Mouse (Mus musculus) thymus, adult 2 months (tissue): ENCODE measurements at regions not wholly inside any gene's neighbourhood (a gene's known extent, or its start where the extent isn't known, plus 50 kb on each side); places are given as distances from the start of the nearest gene placed in this dataset.

Experiments used
- DNase-seq: peaks from one replicate; pipeline ENCODE4 v3.0.0; 2021
- H3K27ac ChIP-seq: fragments of 200-500 bp; 2 replicates; pipeline ENCODE4 v1.5.1; 2012; ENCODE audit warnings: low read length, control low read depth; ENCODE audit not compliant: control insufficient read depth, insufficient read depth
- H3K27me3 ChIP-seq: fragments of 200-500 bp; 2 replicates; pipeline ENCODE4 v1.6.1; 2012; ENCODE audit warnings: mild to moderate bottlenecking, low read length, moderate library complexity, mixed read lengths; ENCODE audit not compliant: control insufficient read depth, insufficient read depth
- H3K36me3 ChIP-seq: fragments of 200-500 bp; 2 replicates; pipeline ENCODE4 v1.6.1; 2012; ENCODE audit warnings: mild to moderate bottlenecking, low read length, moderate library complexity; ENCODE audit not compliant: control insufficient read depth, insufficient read depth
- H3K4me1 ChIP-seq: fragments of 200-500 bp; replicated peaks from 2 replicates; pipeline ENCODE4 v1.6.1; 2012; ENCODE audit warnings: low read length; ENCODE audit not compliant: control insufficient read depth, insufficient read depth
- H3K4me3 ChIP-seq: fragments of 200-500 bp; 2 replicates; pipeline ENCODE4 v1.5.1; 2012; ENCODE audit warnings: mild to moderate bottlenecking, low read length, control low read depth, moderate library complexity; ENCODE audit not compliant: control insufficient read depth, insufficient read depth
- CTCF ChIP-seq: fragments of 200-500 bp; IDR thresholded peaks from 2 replicates; pipeline ENCODE4 v1.5.1; 2012; ENCODE audit warnings: mild to moderate bottlenecking, control low read depth, low read length, moderate library complexity, borderline replicate concordance; ENCODE audit not compliant: control insufficient read depth, poor library complexity, insufficient read depth; ENCODE audit errors: extremely low read depth
- POLR2A ChIP-seq: fragments of 200-500 bp; IDR thresholded peaks from 2 replicates; pipeline ENCODE4 v1.6.1; 2012; ENCODE audit warnings: mild to moderate bottlenecking, low read length, control low read depth, moderate library complexity; ENCODE audit not compliant: control insufficient read depth, poor library complexity, insufficient read depth; ENCODE audit errors: extremely low read depth
- WGBS: fragments of 180-500 bp; shearing (Covaris S2); methylation state at CpG from one replicate; pipeline ENCODE4 v1.1.7; 2018; 5-methylcytosine and 5-hydroxymethylcytosine counted together

- Histone ChIP-seq H3K27me3 (no peaks in the 10 kb centered on the region), H3K27ac (no peak overlapping the region), H3K4me3 (no peak overlapping the region), H3K36me3 (no peaks in the 10 kb centered on the region), H3K4me1 (no peaks in the 10 kb centered on the region)
- TF ChIP-seq POLR2A (no peak), CTCF (no peak)
- WGBS, result 84% methylated on average over 6 of the region's 6 CpGs
- no peak for DNase-seq
These were observed 349.3 kb downstream of the Med13l start for GRCm38 (mm10) chr5:118909756-118910155.

- Histone ChIP-seq H3K4me3 (no peak overlapping the region), H3K4me1 (no peaks in the 10 kb centered on the region), H3K27me3 (no peaks in the 10 kb centered on the region), H3K36me3 (no peaks in the 10 kb centered on the region), H3K27ac (no peak overlapping the region)
- 82% methylated on average over 6 of the region's 6 CpGs for WGBS
- TF ChIP-seq CTCF, result no peak
- TF ChIP-seq POLR2A, result no peak
- DNase-seq, result no peak
These were observed 353.8 kb downstream of the Med13l start for GRCm38 (mm10) chr5:118914191-118914750.

DNA sequence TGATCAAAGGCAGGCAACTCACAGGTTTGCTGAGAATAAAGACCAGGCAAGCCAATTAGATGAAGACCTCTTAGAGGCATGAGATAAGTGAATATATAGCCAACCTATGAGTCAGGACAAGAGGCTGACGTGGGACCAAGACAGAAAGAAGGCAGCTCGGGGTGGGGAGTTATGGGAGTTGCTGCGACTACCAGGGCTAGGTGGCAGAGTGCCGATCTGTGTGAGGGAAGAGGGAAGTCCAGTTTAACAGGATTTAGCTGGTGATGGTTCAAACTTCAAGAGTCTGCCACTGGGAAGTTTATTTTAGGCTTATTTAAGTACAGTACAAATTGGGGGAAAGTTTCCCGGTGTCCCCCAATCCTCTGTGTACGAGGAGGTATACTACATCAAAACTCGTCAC is 362.9 kb downstream of the Med13l start:
- H3K36me3 ChIP-seq, result no peaks in the 10 kb centered on the region
- no peak for DNase-seq
- 91% methylated on average over 7 of the region's 7 CpGs for WGBS
- no peak for TF ChIP-seq POLR2A
- H3K4me1 ChIP-seq, result no peaks in the 10 kb centered on the region
- H3K4me3 ChIP-seq, result no peak overlapping the region
- H3K27me3 ChIP-seq, result no peaks in the 10 kb centered on the region
- no peak overlapping the region for H3K27ac ChIP-seq

DNA sequence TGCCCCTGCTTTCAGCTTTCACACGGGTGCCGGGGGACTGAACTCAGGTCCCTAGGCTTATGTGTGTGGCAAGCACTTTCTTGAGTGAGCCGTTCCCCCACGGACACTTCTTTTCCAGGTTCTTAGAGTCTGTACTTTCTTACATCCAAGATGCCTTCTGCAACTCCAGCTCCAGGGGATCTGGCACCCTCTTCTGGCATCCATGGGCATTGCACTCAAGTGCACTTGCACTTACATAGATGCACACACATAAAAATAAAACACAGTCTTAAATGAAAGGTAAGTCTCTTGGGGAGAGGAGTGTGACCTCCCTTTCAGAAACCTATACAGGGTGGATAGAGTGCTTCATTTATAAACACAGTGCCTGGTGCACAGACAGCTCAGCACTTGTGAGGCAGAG is 368.6 kb downstream of the Med13l start:
- 100% methylated on average over 4 of the region's 4 CpGs for WGBS
- Histone ChIP-seq H3K4me3 (no peak overlapping the region), H3K27me3 (no peaks in the 10 kb centered on the region), H3K27ac (no peak overlapping the region), H3K4me1 (no peaks in the 10 kb centered on the region), H3K36me3 (no peaks in the 10 kb centered on the region)
- DNase-seq, result no peak
- TF ChIP-seq POLR2A, result no peak
- TF ChIP-seq CTCF, result no peak

GRCm38 (mm10) chr5:118929990-118930501 is 369.6 kb downstream of the Med13l start:
- DNase-seq, result no peak
- H3K4me3 ChIP-seq, result no peak overlapping the region
- TF ChIP-seq CTCF (no peak), POLR2A (no peak)
- no peak overlapping the region for H3K27ac ChIP-seq
- WGBS, result 15% methylated on average over 23 of the region's 23 CpGs
- H3K36me3 ChIP-seq, result no peaks in the 10 kb centered on the region
- H3K4me1 ChIP-seq, result no peaks in the 10 kb centered on the region
- H3K27me3 ChIP-seq, result no peaks in the 10 kb centered on the region

DNA sequence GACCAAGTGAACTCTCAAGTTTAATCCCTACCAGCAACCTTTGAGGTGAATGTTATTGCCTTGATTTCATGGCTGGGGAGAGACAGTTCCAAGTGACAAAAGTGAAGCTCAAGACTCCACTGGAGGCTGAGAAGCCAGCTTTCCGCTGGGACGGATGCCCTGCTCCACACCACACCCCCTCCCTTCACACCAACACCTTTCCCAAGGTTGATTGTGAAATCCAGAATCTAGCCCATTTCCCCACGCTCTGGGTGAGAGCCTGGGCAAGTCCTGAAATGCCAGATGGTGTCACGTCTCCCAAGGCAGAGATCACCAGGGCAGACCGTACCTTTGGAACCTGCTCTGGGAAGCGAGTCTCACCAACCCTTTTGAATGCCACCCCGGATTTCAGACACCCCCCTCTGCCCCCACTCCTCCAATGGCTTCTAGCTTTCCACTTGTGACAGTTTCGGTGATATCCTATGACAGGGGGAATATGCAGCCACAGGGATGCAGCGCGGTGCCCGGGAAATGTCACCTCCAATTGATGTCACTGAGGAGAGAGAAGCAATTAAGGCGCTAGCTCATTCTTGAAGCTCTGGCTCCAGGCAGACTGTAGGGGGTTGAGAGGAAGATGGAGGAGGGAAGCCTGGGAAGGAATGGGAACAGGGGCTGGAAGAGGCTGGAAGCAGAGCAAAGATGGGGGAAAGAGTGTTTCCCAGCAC is 379.0 kb downstream of the Med13l start:
- DNase-seq, result no peak
- TF ChIP-seq CTCF (no peak), POLR2A (no peak)
- Histone ChIP-seq H3K27ac (no peak overlapping the region), H3K4me3 (no peak overlapping the region), H3K36me3 (no peaks in the 10 kb centered on the region), H3K27me3 (no peaks in the 10 kb centered on the region), H3K4me1 (no peaks in the 10 kb centered on the region)
- WGBS, result 87% methylated on average over 12 of the region's 12 CpGs
